Mouse (Mus musculus) ES-Bruce4 (cell line): Measurements from ENCODE around the gene Trim39. TPM values are rescaled to one million over a fixed set of nuclear protein-coding genes. Genes with fewer than 3 reads are reported as not detected.

Experiments used
- H3K27ac ChIP-seq: 2 replicates; pipeline ENCODE4 v1.5.1; 2012; ENCODE audit warnings: low read length, inconsistent platforms; ENCODE audit not compliant: insufficient read depth
- H3K27me3 ChIP-seq: 2 replicates; pipeline ENCODE4 v1.6.1; 2012; ENCODE audit warnings: mild to moderate bottlenecking, low read length, inconsistent platforms; ENCODE audit not compliant: control insufficient read depth, poor library complexity, insufficient read depth, severe bottlenecking
- H3K36me3 ChIP-seq: 2 replicates; pipeline ENCODE4 v1.6.1; 2012; ENCODE audit warnings: inconsistent platforms, mild to moderate bottlenecking, low read length, moderate library complexity; ENCODE audit not compliant: control insufficient read depth, poor library complexity, insufficient read depth, severe bottlenecking
- H3K4me1 ChIP-seq: one replicate; pipeline ENCODE4 v1.8.1; 2011; ENCODE audit warnings: low read length; ENCODE audit not compliant: control insufficient read depth, insufficient read depth
- H3K4me3 ChIP-seq: 2 replicates; pipeline ENCODE4 v1.5.1; 2011; ENCODE audit warnings: low read depth, mild to moderate bottlenecking, low read length
- H3K9ac ChIP-seq: 2 replicates; pipeline ENCODE4 v1.6.1; 2012; ENCODE audit warnings: low read depth, mild to moderate bottlenecking, inconsistent platforms; ENCODE audit not compliant: poor library complexity, severe bottlenecking
- H3K9me3 ChIP-seq: replicated peaks from 2 replicates; pipeline ENCODE4 v1.6.1; 2012; ENCODE audit warnings: mild to moderate bottlenecking, low read length, inconsistent platforms; ENCODE audit not compliant: control insufficient read depth, poor library complexity, insufficient read depth, severe bottlenecking
- CTCF ChIP-seq: IDR thresholded peaks from one replicate; pipeline ENCODE4 v1.8.1; 2011; ENCODE audit warnings: low read depth, low read length
- EP300 ChIP-seq: IDR thresholded peaks from 2 replicates; pipeline ENCODE4 v1.6.1; 2011; ENCODE audit warnings: low read depth, low read length; ENCODE audit not compliant: insufficient read depth
- POLR2A ChIP-seq: IDR thresholded peaks from one replicate; pipeline ENCODE4 v1.8.1; 2011; ENCODE audit warnings: low read length; ENCODE audit not compliant: insufficient read depth
- polyA plus RNA-seq: library from polyadenylated mRNA; stranded (reverse); fragments of >200 nt; gene quantifications from 2 replicates; pipeline ENCODE4 v1.2.4, GENCODE M21; 2011; ENCODE audit warnings: low read depth; ENCODE audit not compliant: missing spikeins, insufficient read depth, insufficient read length

Gene Trim39
- polyA plus RNA-seq, 1 experiment, result 15.5 TPM

DNA sequence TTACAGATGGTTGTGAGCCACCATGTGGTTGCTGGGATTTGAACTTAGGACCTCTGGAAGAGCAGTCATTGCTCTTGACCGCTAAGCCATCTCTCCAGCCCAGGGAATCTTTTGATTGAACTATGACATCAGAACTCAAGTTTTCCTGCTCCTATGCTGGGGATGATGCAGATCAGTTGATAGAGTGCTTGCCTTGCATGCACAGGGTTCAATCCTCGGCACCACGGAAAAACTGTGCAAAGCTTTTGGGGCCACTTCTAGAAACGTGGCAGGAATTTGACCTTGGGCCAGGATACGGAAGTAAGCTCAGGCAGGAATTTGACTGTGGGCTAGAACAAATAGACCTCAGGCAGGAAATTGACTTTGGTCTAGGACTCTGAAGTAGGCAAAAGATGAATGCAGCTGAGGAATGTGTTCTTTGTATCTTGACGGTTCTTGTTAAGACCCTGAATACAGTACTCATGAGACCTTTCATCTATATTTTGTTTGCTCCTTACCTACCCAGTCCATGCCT, 18.9 kb downstream of the Trim39 start:
- 0 out of 2 replicates have a peak, but pooled peaks cover 5% of the 10 kb centered on the region for H3K36me3 ChIP-seq
- TF ChIP-seq EP300, result no peak
- no peak for TF ChIP-seq POLR2A
- TF ChIP-seq CTCF, result no peak
- no peaks in the 10 kb centered on the region for H3K27me3 ChIP-seq
- no peak overlapping the region for H3K9ac ChIP-seq
- no peak overlapping the region for H3K4me3 ChIP-seq
- H3K9me3 ChIP-seq, result no peaks in the 10 kb centered on the region
- peaks cover 3% of the 10 kb centered on the region for H3K4me1 ChIP-seq
- no peak overlapping the region for H3K27ac ChIP-seq

DNA sequence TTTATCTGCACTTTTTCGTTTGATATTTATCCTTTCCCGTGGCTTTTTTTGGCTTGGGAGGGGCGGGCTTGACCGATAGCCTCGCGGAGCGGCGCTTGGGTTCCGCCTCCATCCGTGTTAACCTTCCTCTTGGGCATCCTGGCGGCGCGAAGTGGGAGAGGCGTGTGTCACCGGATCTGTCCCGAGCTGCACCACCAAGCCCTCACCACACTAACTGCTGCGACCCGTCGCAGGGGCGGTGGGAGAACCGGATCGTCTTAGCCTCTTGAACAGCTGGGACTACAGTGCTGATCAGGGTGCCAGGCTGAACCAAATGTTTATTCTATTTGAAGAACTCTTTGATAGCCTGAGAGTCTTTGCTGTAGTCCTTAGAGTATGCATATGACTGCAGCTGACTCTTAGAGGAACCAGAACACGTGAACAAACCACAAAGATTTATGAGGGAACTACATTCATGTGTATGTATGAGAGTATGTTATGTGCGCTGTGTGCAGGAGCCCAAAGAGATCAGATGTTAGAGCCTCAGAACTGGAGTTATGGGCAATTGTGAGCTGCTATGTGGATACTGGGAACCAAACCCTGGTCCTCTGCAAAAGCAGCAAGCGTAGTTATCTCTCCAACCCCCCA, 19.7 kb downstream of the Trim39 start:
- peak overlapping the region; percentile 18 for H3K4me3 ChIP-seq
- TF ChIP-seq POLR2A (no peak), CTCF (no peak), EP300 (no peak)
- H3K9ac ChIP-seq, result peak overlapping the region; percentile 42; the same call in 1 of the 2 replicates
- H3K27me3 ChIP-seq, result no peaks in the 10 kb centered on the region
- H3K9me3 ChIP-seq, result no peaks in the 10 kb centered on the region
- peaks cover 3% of the 10 kb centered on the region for H3K4me1 ChIP-seq
- H3K36me3 ChIP-seq, result 0 out of 2 replicates have a peak, but pooled peaks cover 5% of the 10 kb centered on the region
- H3K27ac ChIP-seq, result no peak overlapping the region

DNA sequence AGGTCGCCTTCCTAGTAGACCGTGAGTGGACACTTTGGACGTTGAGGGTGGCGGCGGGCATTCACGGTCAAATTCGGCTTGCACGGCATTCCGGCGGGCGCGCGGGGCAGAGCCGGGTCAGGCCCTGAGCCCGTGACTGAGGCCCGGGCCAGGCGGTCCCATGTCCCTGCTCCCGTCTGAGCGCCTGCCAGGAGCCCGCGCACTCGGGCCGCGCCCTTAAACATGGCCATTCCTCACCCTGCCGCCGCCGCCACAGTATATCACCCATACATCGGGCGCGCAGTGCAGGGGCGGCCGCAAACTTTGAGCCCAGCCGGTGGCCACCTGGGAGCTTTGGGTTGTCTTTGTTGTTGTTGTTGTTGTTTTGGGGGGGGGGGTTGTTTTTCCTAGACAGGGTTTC, 23.2 kb downstream of the Trim39 start:
- no peak overlapping the region for H3K27ac ChIP-seq
- H3K4me3 ChIP-seq, result peak overlapping the region; percentile 61
- H3K9me3 ChIP-seq, result 0 out of 2 replicates have a peak, but pooled peaks cover 4% of the 10 kb centered on the region
- H3K27me3 ChIP-seq, result no peaks in the 10 kb centered on the region
- H3K4me1 ChIP-seq, result peaks cover 1% of the 10 kb centered on the region
- H3K36me3 ChIP-seq, result no peaks in the 10 kb centered on the region
- no peak for TF ChIP-seq EP300
- H3K9ac ChIP-seq, result peak overlapping the region; percentile 83

DNA sequence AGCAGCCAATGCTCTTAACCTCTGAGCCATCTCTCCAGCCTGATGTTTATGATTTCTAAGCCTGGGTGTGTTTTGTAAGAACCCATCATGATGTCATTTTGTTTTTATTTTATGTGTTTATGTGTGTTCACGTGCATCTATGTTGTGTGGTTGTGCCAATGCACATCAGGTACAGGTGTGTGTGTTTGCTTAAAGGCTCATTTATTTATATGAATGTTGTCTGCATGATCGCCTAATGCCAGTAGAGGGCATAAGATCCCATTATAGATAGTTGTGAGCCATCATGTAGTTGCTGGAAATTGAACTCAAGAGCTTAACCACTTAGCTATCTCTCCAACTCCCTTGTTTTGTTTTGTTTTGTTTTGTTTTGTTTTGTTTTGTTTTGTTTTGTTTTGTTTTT, 26.3 kb downstream of the Trim39 start:
- Histone ChIP-seq H3K27ac (no peak overlapping the region), H3K4me3 (no peak overlapping the region), H3K4me1 (no peaks in the 10 kb centered on the region), H3K9ac (no peak overlapping the region), H3K27me3 (no peaks in the 10 kb centered on the region), H3K36me3 (no peaks in the 10 kb centered on the region), H3K9me3 (0 out of 2 replicates have a peak, but pooled peaks cover 4% of the 10 kb centered on the region)
- TF ChIP-seq EP300 (no peak), POLR2A (no peak), CTCF (no peak)

DNA sequence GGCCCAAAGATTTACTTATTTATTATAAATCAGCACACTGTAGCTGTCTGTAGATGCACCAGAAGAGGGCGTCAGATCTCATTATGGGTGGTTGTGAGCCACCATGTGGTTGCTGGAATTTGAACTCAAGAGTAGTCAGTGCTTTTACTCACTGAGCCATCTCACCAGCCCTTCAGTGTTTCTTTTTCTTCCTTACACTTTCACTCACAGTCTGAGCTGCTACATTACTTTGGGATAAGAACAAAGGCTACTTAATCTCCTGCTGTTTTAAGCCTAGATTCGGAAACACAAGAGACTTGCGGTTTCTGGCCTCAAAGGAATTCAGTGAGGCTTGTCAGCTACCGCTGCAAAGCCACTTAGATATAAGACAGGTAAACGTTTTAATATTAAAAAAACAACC, 28.0 kb downstream of the Trim39 start:
- 0 out of 2 replicates have a peak, but pooled peaks cover 4% of the 10 kb centered on the region for H3K9me3 ChIP-seq

DNA sequence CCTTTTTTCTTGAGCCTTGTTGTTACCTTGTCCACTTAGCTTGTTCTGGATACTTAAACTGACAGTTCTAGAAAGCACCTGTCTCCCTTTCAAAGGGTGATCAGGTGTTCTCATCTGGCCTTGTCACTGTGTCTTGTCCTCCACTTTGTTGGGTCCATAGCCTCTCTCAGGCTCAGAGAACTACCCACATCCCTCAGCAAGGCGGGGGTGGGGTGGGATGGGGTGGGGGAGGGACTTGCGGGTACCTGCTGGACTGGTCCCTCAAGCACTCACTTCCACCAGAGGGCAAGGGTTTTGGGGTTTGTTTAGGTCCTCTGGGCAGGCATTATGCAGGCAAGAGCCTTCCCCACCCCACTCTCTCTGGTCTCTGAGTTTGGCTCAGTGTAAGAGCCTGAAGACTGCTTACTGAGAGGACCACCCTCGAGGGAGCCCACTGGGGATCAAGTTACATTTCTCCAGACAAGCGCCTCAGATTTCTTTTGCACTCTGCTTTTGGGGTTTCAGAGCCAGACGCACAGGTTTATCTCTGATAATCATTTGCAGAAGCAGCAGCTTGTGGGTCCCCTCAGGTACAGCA, 31.3 kb downstream of the Trim39 start:
- H3K9ac ChIP-seq, result 0 out of 2 replicates have a peak overlapping the region, but pooled peaks have one; percentile 2
- H3K27me3 ChIP-seq, result no peaks in the 10 kb centered on the region
- no peaks in the 10 kb centered on the region for H3K4me1 ChIP-seq
- H3K36me3 ChIP-seq, result no peaks in the 10 kb centered on the region
- 0 out of 2 replicates have a peak, but pooled peaks cover 3% of the 10 kb centered on the region for H3K9me3 ChIP-seq
- no peak for TF ChIP-seq EP300
- TF ChIP-seq POLR2A, result no peak
- TF ChIP-seq CTCF, result no peak
- H3K27ac ChIP-seq, result peak overlapping the region; percentile 40; the same call in 1 of the 2 replicates
- no peak overlapping the region for H3K4me3 ChIP-seq

More for the DNA sequence above, 28.0 kb downstream of the Trim39 start:
- TF ChIP-seq CTCF (no peak), EP300 (no peak), POLR2A (no peak)
- Histone ChIP-seq H3K4me3 (no peak overlapping the region), H3K27me3 (no peaks in the 10 kb centered on the region), H3K9ac (no peak overlapping the region), H3K27ac (no peak overlapping the region), H3K36me3 (no peaks in the 10 kb centered on the region), H3K4me1 (no peaks in the 10 kb centered on the region)
